Mouse (Mus musculus) midbrain, embryonic 14.5 days (tissue): ENCODE measurements around the gene Crxos. TPM values are rescaled to one million over a fixed set of nuclear protein-coding genes. Genes with fewer than 3 reads are reported as not detected.
A peak's percentile ranks its signal among the peaks of the same experiment; 100 is the strongest.

ENCODE experiments used
- ATAC-seq: fragments of 200-750 bp; cut with Nextera tagmentation; 2 replicates; pipeline ENCODE4 v1.8.0; 2017; ENCODE audit warnings: moderate number of reproducible peaks, moderate library complexity; ENCODE audit not compliant: low FRiP score, low TSS enrichment
- DNase-seq: peaks from one replicate; pipeline ENCODE4 v3.0.0-alpha.2; 2015
- H3K27ac ChIP-seq: fragments of 300-500 bp; sonication (generic); replicated peaks from 2 replicates; pipeline ENCODE4 v1.5.1; 2014; ENCODE audit warnings: mild to moderate bottlenecking, low read depth, low read length, moderate library complexity
- H3K27me3 ChIP-seq: fragments of 300-500 bp; sonication (generic); 2 replicates; pipeline ENCODE4 v1.6.1; 2014; ENCODE audit warnings: low read length, control low read depth, mixed read lengths; ENCODE audit not compliant: control insufficient read depth, insufficient read depth
- H3K36me3 ChIP-seq: fragments of 300-500 bp; sonication (generic); 2 replicates; pipeline ENCODE4 v1.6.1; 2014; ENCODE audit warnings: low read length, control low read depth; ENCODE audit not compliant: control insufficient read depth, insufficient read depth
- H3K4me1 ChIP-seq: fragments of 300-500 bp; sonication (generic); 2 replicates; pipeline ENCODE4 v1.6.1; 2014; ENCODE audit warnings: mild to moderate bottlenecking, antibody characterized with exemption, low read length, control low read depth; ENCODE audit not compliant: control insufficient read depth, insufficient read depth
- H3K4me2 ChIP-seq: fragments of 300-500 bp; sonication (generic); 2 replicates; pipeline ENCODE4 v1.6.1; 2014; ENCODE audit warnings: mild to moderate bottlenecking, low read length, moderate library complexity
- H3K4me3 ChIP-seq: fragments of 300-500 bp; sonication (generic); replicated peaks from 2 replicates; pipeline ENCODE4 v1.5.1; 2014; ENCODE audit warnings: low read depth, low read length
- H3K9ac ChIP-seq: fragments of 300-500 bp; sonication (generic); replicated peaks from 2 replicates; pipeline ENCODE4 v1.6.1; 2014; ENCODE audit warnings: mild to moderate bottlenecking, low read length, moderate library complexity
- H3K9me3 ChIP-seq: fragments of 300-500 bp; sonication (generic); 2 replicates; pipeline ENCODE4 v1.6.1; 2016; ENCODE audit warnings: low read length, control low read depth, mixed read lengths; ENCODE audit not compliant: control insufficient read depth
- WGBS: fragments of 180-500 bp; shearing (Covaris S2); extraction: QIAGEN DNeasy Blood & Tissue Kit; methylation state at CpG from one replicate; pipeline ENCODE4 v1.1.7; 2014; 5-methylcytosine and 5-hydroxymethylcytosine counted together
- polyA plus RNA-seq: library from polyadenylated mRNA; unstranded; fragments of >200 nt; fragmentation: Nextera tagmentation; extraction: Ambion mirVana; gene quantifications from 2 replicates; pipeline ENCODE4 v1.2.1, GENCODE M21; 2014

Crxos gene
- 0.22 TPM in 1 of 2 replicates, not detected in the other for polyA plus RNA-seq

- H3K36me3 ChIP-seq = no peaks in the 10 kb centered on the region
- no peak within 1 kb of the TSS for H3K4me3 ChIP-seq
- no peaks in the 10 kb centered on the region for H3K4me1 ChIP-seq
- H3K4me2 ChIP-seq = no peak within 1 kb of the TSS
- ATAC-seq = no peak
- no peaks in the 10 kb centered on the region for H3K27me3 ChIP-seq
- no peak within 1 kb of the TSS for H3K9ac ChIP-seq
- no peak within 1 kb of the TSS for H3K27ac ChIP-seq
- DNase-seq = no peak
- WGBS = 85% methylated on average over 2 of the region's 2 CpGs
- no peaks in the 10 kb centered on the region for H3K9me3 ChIP-seq
Measured at GRCm38 (mm10) chr7:15882317-15882716, at the start of gene Crxos. Gene Crxos (plus strand): TSS chr7:15882617.

DNA sequence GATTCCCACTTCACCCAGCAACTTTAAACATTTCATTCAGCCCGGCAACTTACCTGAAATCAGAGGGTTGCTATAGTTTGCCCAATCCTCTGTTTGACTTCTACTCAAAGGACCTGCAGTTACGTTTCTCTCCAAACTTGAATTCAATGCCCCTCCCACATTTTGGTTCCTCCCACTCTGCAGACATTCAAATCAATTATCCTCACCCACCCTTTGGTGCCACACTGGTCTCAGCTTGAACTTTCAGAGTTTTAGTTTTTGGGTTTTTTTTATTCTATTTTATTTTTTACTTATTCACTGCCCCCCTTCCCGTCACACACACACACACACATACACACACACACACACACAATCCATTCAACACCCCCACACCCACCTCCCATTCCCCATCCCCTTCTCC, 42.8 kb upstream of the Crxos start, which contains the start of gene Obox6:
Obox6 (minus strand) TSS at position 101 of the 400 bp plus-strand sequence.
- Histone ChIP-seq H3K27ac (no peak within 1 kb of the TSS), H3K9me3 (no peaks in the 10 kb centered on the region), H3K9ac (no peak within 1 kb of the TSS), H3K4me3 (no peak within 1 kb of the TSS), H3K36me3 (no peaks in the 10 kb centered on the region), H3K4me2 (no peak within 1 kb of the TSS), H3K27me3 (no peaks in the 10 kb centered on the region), H3K4me1 (no peaks in the 10 kb centered on the region)
- no peak for DNase-seq
- 86% methylated on average over 3 of the region's 3 CpGs for WGBS
- ATAC-seq = no peak

- 38% methylated on average over 2 of the region's 2 CpGs for WGBS
- no peak for ATAC-seq
- H3K4me2 ChIP-seq = no peak overlapping the region
- no peaks in the 10 kb centered on the region for H3K4me1 ChIP-seq
- no peak overlapping the region for H3K4me3 ChIP-seq
- no peak overlapping the region for H3K9ac ChIP-seq
- DNase-seq = peak; percentile 55
- H3K27me3 ChIP-seq = no peaks in the 10 kb centered on the region
- no peaks in the 10 kb centered on the region for H3K36me3 ChIP-seq
- H3K27ac ChIP-seq = no peak overlapping the region
- no peaks in the 10 kb centered on the region for H3K9me3 ChIP-seq
Measured at GRCm38 (mm10) chr7:15859657-15860056, 22.8 kb upstream of the Crxos start.

- H3K36me3 ChIP-seq = no peaks in the 10 kb centered on the region
- no peak overlapping the region for H3K4me2 ChIP-seq
- H3K9me3 ChIP-seq = no peaks in the 10 kb centered on the region
- WGBS = 15% methylated on average over 4 of the region's 4 CpGs
- no peak overlapping the region for H3K4me3 ChIP-seq
- no peaks in the 10 kb centered on the region for H3K27me3 ChIP-seq
- no peak overlapping the region for H3K27ac ChIP-seq
- DNase-seq (peak; percentile 58), ATAC-seq (peak; percentile 43; the same call in 1 of the 2 replicates)
- no peaks in the 10 kb centered on the region for H3K4me1 ChIP-seq
- no peak overlapping the region for H3K9ac ChIP-seq
Measured at GRCm38 (mm10) chr7:15864104-15864503, 18.3 kb upstream of the Crxos start.

GRCm38 (mm10) chr7:15879756-15880155, 2.7 kb upstream of the Crxos start, which contains the start of gene Crx:
Gene Crx (minus strand): TSS chr7:15879968.
- Histone ChIP-seq H3K4me2 (no peak within 1 kb of the TSS), H3K9ac (no peak within 1 kb of the TSS), H3K36me3 (no peaks in the 10 kb centered on the region), H3K4me3 (no peak within 1 kb of the TSS), H3K27ac (no peak within 1 kb of the TSS), H3K4me1 (no peaks in the 10 kb centered on the region), H3K9me3 (no peaks in the 10 kb centered on the region), H3K27me3 (no peaks in the 10 kb centered on the region)
- no peak for ATAC-seq
- no peak for DNase-seq
- WGBS = 30% methylated on average over 4 of the region's 4 CpGs

- no peaks in the 10 kb centered on the region for H3K9me3 ChIP-seq
- DNase-seq (peak; percentile 49), ATAC-seq (peak; percentile 68; the same call in 1 of the 2 replicates)
- under 1% methylated on average over 7 of the region's 7 CpGs for WGBS
- no peaks in the 10 kb centered on the region for H3K36me3 ChIP-seq
- H3K4me2 ChIP-seq = no peak overlapping the region
- H3K4me3 ChIP-seq = no peak overlapping the region
- H3K9ac ChIP-seq = no peak overlapping the region
- no peak overlapping the region for H3K27ac ChIP-seq
- H3K27me3 ChIP-seq = no peaks in the 10 kb centered on the region
- H3K4me1 ChIP-seq = no peaks in the 10 kb centered on the region
Measured at GRCm38 (mm10) chr7:15881388-15881787, 1.0 kb upstream of the Crxos start.

DNA sequence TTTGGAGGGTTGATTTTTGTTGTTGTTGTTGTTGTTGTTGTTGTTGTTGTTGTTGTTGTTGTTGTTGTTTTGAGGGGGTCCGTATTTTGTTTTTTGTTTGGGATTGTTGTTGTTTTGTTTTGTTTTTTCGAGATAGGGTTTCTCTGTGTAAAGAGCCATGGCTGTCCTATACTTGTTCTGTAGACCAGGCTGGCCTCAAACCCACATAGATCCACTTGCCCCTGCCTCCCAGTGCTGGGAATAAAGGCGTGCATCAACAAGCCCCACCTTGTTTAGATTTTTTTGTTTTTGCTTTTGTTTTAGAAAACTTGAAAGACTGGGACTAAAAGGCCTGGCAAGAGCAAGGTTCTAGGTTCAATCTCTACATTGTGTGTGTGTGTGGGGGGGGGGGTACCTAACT, 586 bp upstream of the Crxos start:
- Histone ChIP-seq H3K9me3 (no peaks in the 10 kb centered on the region), H3K4me2 (no peak overlapping the region), H3K27me3 (no peaks in the 10 kb centered on the region), H3K9ac (no peak overlapping the region), H3K27ac (no peak overlapping the region), H3K4me3 (no peak overlapping the region), H3K36me3 (no peaks in the 10 kb centered on the region), H3K4me1 (no peaks in the 10 kb centered on the region)
- WGBS = 32% methylated on average over 3 of the region's 3 CpGs
- ATAC-seq (no peak), DNase-seq (no peak)

- no peak overlapping the region for H3K4me2 ChIP-seq
- no peaks in the 10 kb centered on the region for H3K36me3 ChIP-seq
- DNase-seq (no peak), ATAC-seq (no peak)
- no peak overlapping the region for H3K27ac ChIP-seq
- no peak overlapping the region for H3K4me3 ChIP-seq
- H3K9me3 ChIP-seq = no peaks in the 10 kb centered on the region
- WGBS = 91% methylated on average over 2 of the region's 2 CpGs
- no peaks in the 10 kb centered on the region for H3K27me3 ChIP-seq
- H3K4me1 ChIP-seq = no peaks in the 10 kb centered on the region
- H3K9ac ChIP-seq = no peak overlapping the region
Measured at GRCm38 (mm10) chr7:15884127-15884526, 1.7 kb downstream of the Crxos start.

DNA sequence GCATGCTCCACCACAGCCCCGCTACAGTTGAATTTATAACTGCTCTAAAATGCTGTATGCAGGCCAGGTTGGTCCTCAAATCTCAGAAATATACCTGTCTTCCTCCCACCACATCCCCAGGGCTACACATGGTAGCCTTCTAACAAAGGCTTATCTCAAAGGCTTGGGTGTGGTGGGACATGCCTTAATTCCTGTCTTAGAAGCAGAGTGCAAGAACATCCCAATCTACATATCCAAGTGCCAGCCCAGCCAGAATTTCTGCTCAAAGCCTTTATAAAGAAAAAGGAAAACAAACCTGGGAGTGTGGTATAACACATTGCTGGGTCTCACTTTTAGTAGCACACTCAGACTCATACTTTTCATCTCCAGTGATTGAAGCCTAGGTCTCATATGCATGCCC, 11.8 kb downstream of the Crxos start:
- Histone ChIP-seq H3K4me3 (no peak overlapping the region), H3K4me2 (no peak overlapping the region), H3K27ac (no peak overlapping the region), H3K36me3 (no peaks in the 10 kb centered on the region), H3K27me3 (no peaks in the 10 kb centered on the region), H3K9ac (no peak overlapping the region), H3K9me3 (no peaks in the 10 kb centered on the region), H3K4me1 (no peaks in the 10 kb centered on the region)
- no peak for DNase-seq
- WGBS = 81% methylated on average over 1 of the region's 1 CpGs
- ATAC-seq = no peak
